Mouse (Mus musculus) erythroblast, embryonic 14.5 days (primary cell): ENCODE results near the gene Npm1. TPM values are rescaled to one million over a fixed set of nuclear protein-coding genes. Genes with fewer than 3 reads are reported as not detected.

ENCODE experiments used
- H3K27me3 ChIP-seq: 2 replicates; pipeline ENCODE4 v1.6.1; 2012; ENCODE audit warnings: inconsistent platforms; ENCODE audit not compliant: control insufficient read depth
- H3K36me3 ChIP-seq: 2 replicates; pipeline ENCODE4 v1.6.1; 2012; ENCODE audit warnings: mild to moderate bottlenecking, inconsistent platforms; ENCODE audit not compliant: control insufficient read depth
- H3K4me1 ChIP-seq: 2 replicates; pipeline ENCODE4 v1.6.1; 2012; ENCODE audit warnings: inconsistent platforms; ENCODE audit not compliant: control insufficient read depth
- H3K4me3 ChIP-seq: replicated peaks from 2 replicates; pipeline ENCODE3; 2012; ENCODE audit warnings: moderate library complexity, mild to moderate bottlenecking, inconsistent platforms
- H3K9me3 ChIP-seq: 2 replicates; pipeline ENCODE4 v1.6.1; 2012; ENCODE audit warnings: low read length, inconsistent platforms, mixed read lengths; ENCODE audit not compliant: control insufficient read depth
- GATA1 ChIP-seq: IDR thresholded peaks from 2 replicates; pipeline ENCODE4 v1.6.1; 2012; ENCODE audit warnings: low read length, inconsistent platforms, mixed read lengths
- TAL1 ChIP-seq: IDR thresholded peaks from 3 replicates; pipeline ENCODE4 v1.6.1; 2012; ENCODE audit warnings: low read length, inconsistent platforms, mixed read lengths
- polyA plus RNA-seq: library from polyadenylated mRNA; stranded (reverse); fragments of >175 nt; gene quantifications from 2 replicates; pipeline ENCODE4 v1.2.3, GENCODE M21; 2012

Gene Npm1
- polyA plus RNA-seq, 1 experiment = 5.8 TPM

GRCm38 (mm10) chr11:33145201-33146142 lies 17.5 kb downstream of the Npm1 start:
- Histone ChIP-seq H3K36me3 (peaks cover 15% of the 10 kb centered on the region), H3K9me3 (peaks cover 7% of the 10 kb centered on the region; the same call in 1 of the 2 replicates), H3K27me3 (peaks cover 74% of the 10 kb centered on the region), H3K4me1 (peaks cover 9% of the 10 kb centered on the region), H3K4me3 (no peak overlapping the region)
- TF ChIP-seq TAL1 (no peak), GATA1 (no peak)

GRCm38 (mm10) chr11:33143906-33144305 lies 19.1 kb downstream of the Npm1 start:
- Histone ChIP-seq H3K4me3 (no peak overlapping the region), H3K27me3 (peaks cover 68% of the 10 kb centered on the region), H3K9me3 (peaks cover 7% of the 10 kb centered on the region; the same call in 1 of the 2 replicates), H3K36me3 (no peaks in the 10 kb centered on the region), H3K4me1 (peaks cover 9% of the 10 kb centered on the region)
- TF ChIP-seq TAL1 (no peak), GATA1 (no peak)

- no peak overlapping the region for H3K4me3 ChIP-seq
- no peak for TF ChIP-seq TAL1
- TF ChIP-seq GATA1 = no peak
- no peaks in the 10 kb centered on the region for H3K36me3 ChIP-seq
- H3K4me1 ChIP-seq = peaks cover 4% of the 10 kb centered on the region
- H3K9me3 ChIP-seq = peaks cover 7% of the 10 kb centered on the region; the same call in 1 of the 2 replicates
- peaks cover 59% of the 10 kb centered on the region for H3K27me3 ChIP-seq
These were observed 20.2 kb downstream of the Npm1 start for GRCm38 (mm10) chr11:33142801-33143200.

- no peak overlapping the region for H3K4me3 ChIP-seq
- H3K4me1 ChIP-seq = no peaks in the 10 kb centered on the region
- peaks cover 32% of the 10 kb centered on the region for H3K27me3 ChIP-seq
- no peaks in the 10 kb centered on the region for H3K36me3 ChIP-seq
- TF ChIP-seq GATA1 (no peak), TAL1 (no peak)
- H3K9me3 ChIP-seq = no peaks in the 10 kb centered on the region
These were observed 22.9 kb downstream of the Npm1 start for GRCm38 (mm10) chr11:33140111-33140460.

DNA sequence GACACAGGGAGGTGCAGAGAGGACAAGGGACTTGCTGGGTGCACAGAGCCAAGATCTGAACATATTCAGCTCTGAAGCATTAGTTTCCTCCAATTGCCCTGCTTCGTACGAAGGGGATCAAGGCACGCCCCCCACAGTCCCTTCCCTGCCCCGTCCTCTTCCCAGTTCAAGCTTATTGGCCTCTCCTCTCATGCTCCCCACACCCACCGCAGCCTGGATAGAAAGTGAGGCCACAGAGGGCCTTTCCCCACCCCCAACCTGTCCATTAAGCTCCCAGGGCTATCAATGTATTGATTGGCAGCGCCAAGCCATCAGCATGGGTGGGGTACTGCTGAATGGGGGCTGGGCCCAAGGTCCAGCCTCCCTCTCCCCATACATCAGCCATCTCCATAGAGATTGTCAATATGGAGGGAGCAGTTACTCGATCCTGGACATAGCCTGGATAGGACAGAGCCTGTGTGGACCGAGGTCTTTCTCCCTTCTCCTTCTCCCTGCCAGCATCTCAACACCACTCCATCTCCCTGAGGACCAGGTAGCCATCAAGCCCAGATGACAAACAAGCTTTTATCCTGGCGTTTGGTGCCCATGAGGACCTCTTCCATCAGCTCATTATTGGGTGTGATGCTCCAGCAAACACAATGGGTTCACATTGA lies 23.4 kb downstream of the Npm1 start:
- Histone ChIP-seq H3K4me3 (no peak overlapping the region), H3K9me3 (no peaks in the 10 kb centered on the region), H3K4me1 (no peaks in the 10 kb centered on the region), H3K27me3 (peaks cover 27% of the 10 kb centered on the region), H3K36me3 (no peaks in the 10 kb centered on the region)
- TF ChIP-seq GATA1 (no peak), TAL1 (no peak)

- TF ChIP-seq TAL1 = no peak
- TF ChIP-seq GATA1 = no peak
- Histone ChIP-seq H3K36me3 (no peaks in the 10 kb centered on the region), H3K4me1 (no peaks in the 10 kb centered on the region), H3K9me3 (no peaks in the 10 kb centered on the region), H3K4me3 (no peak overlapping the region), H3K27me3 (peaks cover 18% of the 10 kb centered on the region)
These were observed 24.3 kb downstream of the Npm1 start for GRCm38 (mm10) chr11:33138686-33139085.

DNA sequence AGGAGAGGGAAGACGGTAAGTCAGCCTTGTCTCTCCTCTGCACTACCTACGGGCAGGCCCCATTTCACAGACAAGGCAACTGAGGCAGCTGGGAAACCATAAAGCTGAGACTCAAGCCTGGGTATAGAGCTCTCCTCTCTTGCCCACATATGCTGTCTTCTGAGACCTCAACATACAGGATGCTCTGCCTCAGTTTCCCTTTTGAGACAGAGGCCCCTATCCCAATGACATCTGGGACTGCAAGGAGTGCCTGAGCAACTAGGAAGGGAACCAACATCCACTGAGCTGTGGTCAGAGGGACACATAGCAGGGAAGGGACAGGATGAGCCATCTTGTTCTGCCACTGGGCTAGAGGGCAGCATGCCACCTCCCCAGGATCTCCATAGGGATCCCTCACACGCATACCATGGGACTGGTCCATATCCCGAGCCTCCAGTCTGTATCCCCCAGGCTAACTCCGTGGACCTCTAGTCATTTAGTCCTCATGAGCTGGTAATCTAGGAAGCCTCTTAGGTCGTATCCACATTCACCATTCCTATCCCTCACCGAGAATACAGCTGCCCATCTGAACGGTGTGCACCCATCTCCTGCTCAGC lies 28.5 kb downstream of the Npm1 start:
- TF ChIP-seq TAL1 = no peak
- TF ChIP-seq GATA1 = no peak
- H3K9me3 ChIP-seq = no peaks in the 10 kb centered on the region
- H3K36me3 ChIP-seq = no peaks in the 10 kb centered on the region
- no peaks in the 10 kb centered on the region for H3K4me1 ChIP-seq
- H3K27me3 ChIP-seq = peaks cover 2% of the 10 kb centered on the region
- H3K4me3 ChIP-seq = no peak overlapping the region

DNA sequence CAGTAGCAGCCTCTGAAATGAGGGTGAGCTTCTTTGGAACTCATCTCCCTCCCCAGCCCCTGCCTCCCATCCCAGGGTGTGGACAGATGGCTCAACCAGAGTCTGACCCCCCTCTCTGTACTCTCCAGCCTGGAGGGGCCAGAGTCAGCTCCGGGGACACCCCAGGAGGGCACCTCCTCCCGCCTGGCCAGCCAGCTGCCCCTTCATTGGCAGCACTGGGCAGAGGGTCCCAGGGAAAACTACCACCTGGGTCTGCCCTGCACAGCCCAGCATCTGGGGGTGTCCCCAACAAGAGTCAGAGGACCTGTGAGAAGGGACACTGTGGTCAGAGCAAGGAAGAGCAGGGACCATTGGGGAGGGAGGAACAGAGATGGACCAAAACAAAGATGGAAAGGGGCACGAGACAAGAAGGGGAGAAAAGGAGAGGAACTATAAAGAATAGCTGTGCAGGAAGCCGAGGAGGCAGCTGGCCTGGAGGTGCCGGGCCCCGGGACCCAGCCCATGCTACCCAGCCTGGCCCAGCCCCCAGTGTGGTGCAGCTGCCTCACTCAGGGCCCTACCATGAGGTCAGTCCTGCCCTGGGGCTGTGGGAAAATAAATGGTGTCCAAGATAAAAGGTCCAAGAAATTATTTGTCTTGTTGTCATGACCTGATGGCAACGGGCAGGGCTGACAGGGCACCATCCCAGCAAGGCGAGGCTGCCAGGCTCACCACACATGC lies 30.2 kb downstream of the Npm1 start:
- TF ChIP-seq GATA1 (no peak), TAL1 (no peak)
- H3K36me3 ChIP-seq = no peaks in the 10 kb centered on the region
- H3K27me3 ChIP-seq = no peaks in the 10 kb centered on the region
- no peaks in the 10 kb centered on the region for H3K9me3 ChIP-seq
- no peaks in the 10 kb centered on the region for H3K4me1 ChIP-seq
- no peak overlapping the region for H3K4me3 ChIP-seq
